Mouse (Mus musculus) MEL (cell line): ENCODE measurements around the gene Prpf19.

Experiments
- CTCF ChIP-seq, 3 experiments: IDR thresholded peaks in 2 of 3; conservative IDR thresholded peaks in 1 of 3; 2 replicates each; pipeline ENCODE4 v1.5.1; 2011 to 2012; ENCODE audit warnings: low read length in 3 of 3, low read depth in 2 of 3, mild to moderate bottlenecking in 2 of 3, improper control_type of control experiment in 1 of 3, inconsistent platforms in 1 of 3, mixed read lengths in 1 of 3, moderate library complexity in 1 of 3; ENCODE audit not compliant: control insufficient read depth in 1 of 3, insufficient read depth in 1 of 3, poor library complexity in 1 of 3, severe bottlenecking in 1 of 3
- GATA1 ChIP-seq: IDR thresholded peaks from 2 replicates; pipeline ENCODE4 v1.6.1; 2011; ENCODE audit warnings: low read depth, low read length, improper control_type of control experiment
- KAT2A ChIP-seq: conservative IDR thresholded peaks from 2 replicates; pipeline ENCODE4 v1.6.1; 2012; ENCODE audit warnings: low read depth, low read length, improper control_type of control experiment, inconsistent platforms
- USF2 ChIP-seq, 2 experiments: IDR thresholded peaks; 2 replicates each; pipeline ENCODE4 v1.6.1; 2011 to 2012; ENCODE audit warnings: improper control_type of control experiment in 2 of 2, low read length in 2 of 2, borderline replicate concordance in 1 of 2, inconsistent platforms in 1 of 2, low read depth in 1 of 2, mild to moderate bottlenecking in 1 of 2; ENCODE audit not compliant: insufficient read depth in 1 of 2

DNA sequence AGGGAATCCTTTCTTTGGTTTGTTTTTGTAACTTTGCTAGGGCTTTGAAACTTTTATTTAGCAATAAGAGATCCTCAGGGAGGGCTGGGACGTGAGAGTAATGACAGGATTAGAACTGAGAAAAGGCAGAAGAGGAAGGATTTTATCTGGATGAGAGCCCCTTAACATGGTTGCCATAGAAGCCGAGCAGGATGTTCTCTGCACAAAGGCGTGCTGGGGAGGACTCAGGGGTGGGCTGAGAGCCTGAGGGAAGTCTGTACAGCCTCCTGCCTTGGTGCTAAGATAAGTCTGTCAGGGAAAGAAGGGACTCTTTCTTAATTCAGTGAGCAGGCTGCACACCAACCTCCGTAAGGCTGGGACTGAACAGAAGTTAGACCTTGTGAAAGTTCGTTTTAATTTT, 40.0 kb downstream of the Prpf19 start:
- TF ChIP-seq CTCF (IDR thresholded peaks at IDR 0.05 in 2 of 3, conservative IDR thresholded peaks at IDR 0.05 in 1 of 3; ENCODE audit: control insufficient read depth in 1 of 3, insufficient read depth in 1 of 3, low read depth in 2 of 3, low read length in 3 of 3, poor library complexity in 1 of 3, severe bottlenecking in 1 of 3) (no peak), KAT2A (no peak), GATA1 (no peak), USF2 (IDR thresholded peaks at IDR 0.05; ENCODE audit: borderline replicate concordance in 1 of 2, insufficient read depth in 1 of 2, low read depth in 1 of 2, low read length in 2 of 2) (no peak)
